Mouse (Mus musculus) MEL-GATA-1-ER (cell line): ENCODE measurements around the gene Ncor2.
A peak's percentile ranks its signal among the peaks of the same experiment; 100 is the strongest.

ENCODE experiments used
- DNase-seq: peaks from one replicate; pipeline ENCODE4 v3.0.0-alpha.2; 2012; ENCODE audit warnings: low read depth; ENCODE audit errors: extremely low read depth

Gene Ncor2

GRCm38 (mm10) chr5:125066479-125067471, 112.2 kb downstream of the Ncor2 start:
- peak; percentile 14 for DNase-seq

- DNase-seq: no peak
Observed at GRCm38 (mm10) chr5:125063015-125063414, 116.0 kb downstream of the Ncor2 start.

GRCm38 (mm10) chr5:125058267-125058668, 120.8 kb downstream of the Ncor2 start:
- DNase-seq: no peak

- DNase-seq: no peak
Observed at GRCm38 (mm10) chr5:125057555-125058266, 121.3 kb downstream of the Ncor2 start.

GRCm38 (mm10) chr5:125056696-125057554, 122.1 kb downstream of the Ncor2 start:
- no peak for DNase-seq

GRCm38 (mm10) chr5:125056331-125056695, 122.7 kb downstream of the Ncor2 start:
- no peak for DNase-seq

- no peak for DNase-seq
Observed at GRCm38 (mm10) chr5:125055901-125056300, 123.1 kb downstream of the Ncor2 start.

- DNase-seq: no peak
Observed at GRCm38 (mm10) chr5:125053661-125054060, 125.4 kb downstream of the Ncor2 start.

GRCm38 (mm10) chr5:125052603-125053488, 126.2 kb downstream of the Ncor2 start:
- no peak for DNase-seq

- no peak for DNase-seq
Observed at GRCm38 (mm10) chr5:125052237-125052602, 126.8 kb downstream of the Ncor2 start.

GRCm38 (mm10) chr5:125049481-125049880, 129.5 kb downstream of the Ncor2 start:
- DNase-seq: no peak

- no peak for DNase-seq
Observed at GRCm38 (mm10) chr5:125046436-125046835, 132.6 kb downstream of the Ncor2 start.

- DNase-seq: no peak
Observed at GRCm38 (mm10) chr5:125045202-125045601, 133.8 kb downstream of the Ncor2 start.

GRCm38 (mm10) chr5:125043448-125043847, 135.6 kb downstream of the Ncor2 start:
- no peak for DNase-seq

GRCm38 (mm10) chr5:125041578-125041977, 137.4 kb downstream of the Ncor2 start:
- DNase-seq: no peak

- DNase-seq: no peak
Observed at GRCm38 (mm10) chr5:125040128-125040584, 138.9 kb downstream of the Ncor2 start.

GRCm38 (mm10) chr5:125039377-125040027, 139.5 kb downstream of the Ncor2 start:
- no peak for DNase-seq

- DNase-seq: no peak
Observed at GRCm38 (mm10) chr5:125036483-125036882, 142.5 kb downstream of the Ncor2 start.

GRCm38 (mm10) chr5:125028911-125029310, 150.1 kb downstream of the Ncor2 start:
- DNase-seq: no peak

GRCm38 (mm10) chr5:125028371-125028770, 150.6 kb downstream of the Ncor2 start:
- DNase-seq: no peak
